Mouse (Mus musculus): ENCODE results near the gene Wnt3.

DNA sequence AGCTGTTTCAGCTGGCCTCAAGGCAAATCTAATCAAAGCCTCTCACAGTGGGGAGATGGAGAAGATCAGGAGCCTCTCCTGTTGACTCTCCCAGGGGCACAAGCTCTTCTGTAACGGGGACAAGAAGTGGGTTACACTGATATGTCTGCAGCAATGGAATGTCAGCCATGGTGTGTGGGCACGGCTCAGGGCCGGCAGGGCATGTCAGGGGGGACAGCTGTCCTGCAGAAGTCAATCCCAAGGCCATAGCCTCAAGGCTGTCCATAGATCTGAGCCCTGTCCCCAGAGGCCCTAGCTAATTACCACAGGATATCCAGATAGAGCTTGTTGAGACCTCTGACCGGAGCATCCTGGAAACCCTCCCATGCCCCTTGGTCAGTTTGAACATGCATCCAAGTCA, 30.9 kb downstream of the Wnt3 start:
- TF ChIP-seq CTCF (conservative IDR thresholded peaks at IDR 0.05; ENCODE audit: low read length) = no peak
- TF ChIP-seq NANOG (IDR thresholded peaks at IDR 0.05; ENCODE audit: borderline replicate concordance, low read length) = no peak
- no peak for TF ChIP-seq POU5F1 (IDR thresholded peaks at IDR 0.05; ENCODE audit: borderline replicate concordance, low read length)
